Mouse (Mus musculus) MEL (cell line): Measurements from ENCODE around the gene Lrrc20.

ENCODE experiments used
- BHLHE40 ChIP-seq: IDR thresholded peaks from 2 replicates; pipeline ENCODE4 v1.6.1; 2012; ENCODE audit warnings: low read depth, mild to moderate bottlenecking, inconsistent platforms, low read length, improper control_type of control experiment, borderline replicate concordance
- CTCF ChIP-seq, 3 experiments: IDR thresholded peaks in 2 of 3; conservative IDR thresholded peaks in 1 of 3; 2 replicates each; pipeline ENCODE4 v1.5.1; 2011 to 2012; ENCODE audit warnings: low read length in 3 of 3, low read depth in 2 of 3, mild to moderate bottlenecking in 2 of 3, improper control_type of control experiment in 1 of 3, inconsistent platforms in 1 of 3, mixed read lengths in 1 of 3, moderate library complexity in 1 of 3; ENCODE audit not compliant: control insufficient read depth in 1 of 3, insufficient read depth in 1 of 3, poor library complexity in 1 of 3, severe bottlenecking in 1 of 3
- MAX ChIP-seq: IDR thresholded peaks from 2 replicates; pipeline ENCODE4 v1.6.1; 2011; ENCODE audit warnings: low read length, improper control_type of control experiment
- TCF12 ChIP-seq: IDR thresholded peaks from 2 replicates; pipeline ENCODE4 v1.6.1; 2014; ENCODE audit warnings: low read depth, mild to moderate bottlenecking, inconsistent platforms, low read length, improper control_type of control experiment, moderate library complexity
- USF1 ChIP-seq: IDR thresholded peaks from 2 replicates; pipeline ENCODE4 v1.6.1; 2014; ENCODE audit warnings: low read depth, mild to moderate bottlenecking, inconsistent platforms, low read length, improper control_type of control experiment, moderate library complexity

DNA sequence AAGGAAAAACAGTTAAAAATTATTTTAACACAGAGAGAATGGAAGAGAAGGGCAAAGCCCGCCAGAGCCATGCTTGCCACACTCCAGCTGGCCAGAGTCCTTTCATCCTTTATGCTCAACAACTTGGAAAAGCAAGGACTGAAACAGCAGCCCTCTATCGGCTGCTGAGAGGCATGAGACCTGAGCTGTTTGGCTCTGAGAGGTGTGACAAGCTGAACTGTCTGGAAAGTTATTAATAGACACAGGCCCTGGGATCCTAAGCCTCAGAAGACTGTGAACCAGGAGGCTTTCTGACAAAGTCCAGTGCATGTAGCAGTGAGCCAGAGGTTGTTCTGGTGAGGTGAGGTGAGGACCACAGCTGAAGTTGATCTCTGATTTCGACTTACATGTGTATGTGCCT lies 2.0 kb upstream of the Lrrc20 start:
- TF ChIP-seq CTCF (IDR thresholded peaks at IDR 0.05 in 2 of 3, conservative IDR thresholded peaks at IDR 0.05 in 1 of 3; ENCODE audit: control insufficient read depth in 1 of 3, insufficient read depth in 1 of 3, low read depth in 2 of 3, low read length in 3 of 3, poor library complexity in 1 of 3, severe bottlenecking in 1 of 3) (no peak), TCF12 (no peak), MAX (no peak), USF1 (no peak), BHLHE40 (no peak)
